Mouse (Mus musculus): ENCODE measurements around the gene Setdb1. TPM values are rescaled to one million over a fixed set of nuclear protein-coding genes. Genes with fewer than 3 reads are reported as not detected.

Gene Setdb1
- total RNA-seq, 2 experiments from 2014 or later: 37.7 to 39.2 TPM

DNA sequence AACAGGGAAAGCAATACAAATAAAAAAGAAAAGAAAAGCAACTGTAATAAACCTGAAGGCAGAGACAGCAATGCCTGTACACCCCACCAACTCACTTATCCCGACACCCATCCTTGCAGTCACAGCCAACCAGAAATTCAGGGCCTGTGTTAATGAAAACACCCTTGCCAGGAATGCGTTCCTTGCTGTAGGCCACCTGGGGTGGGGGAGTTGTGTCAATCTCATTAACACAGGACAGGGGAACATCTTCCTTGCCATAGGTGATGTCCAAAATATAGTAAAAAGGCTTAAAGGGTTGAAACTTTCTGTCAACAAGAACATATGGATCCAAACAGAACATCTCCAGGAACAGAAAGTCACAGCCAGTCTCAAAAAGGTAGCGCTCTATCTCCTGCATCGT, 18.8 kb downstream of the Setdb1 start:
- TF ChIP-seq CTCF (conservative IDR thresholded peaks at IDR 0.05): no peak
- Histone ChIP-seq H3K27ac (no peak overlapping the region), H3K4me3 (no peak overlapping the region)
- no peak for DNase-seq (ENCODE audit: low spot score in 2 of 2)

DNA sequence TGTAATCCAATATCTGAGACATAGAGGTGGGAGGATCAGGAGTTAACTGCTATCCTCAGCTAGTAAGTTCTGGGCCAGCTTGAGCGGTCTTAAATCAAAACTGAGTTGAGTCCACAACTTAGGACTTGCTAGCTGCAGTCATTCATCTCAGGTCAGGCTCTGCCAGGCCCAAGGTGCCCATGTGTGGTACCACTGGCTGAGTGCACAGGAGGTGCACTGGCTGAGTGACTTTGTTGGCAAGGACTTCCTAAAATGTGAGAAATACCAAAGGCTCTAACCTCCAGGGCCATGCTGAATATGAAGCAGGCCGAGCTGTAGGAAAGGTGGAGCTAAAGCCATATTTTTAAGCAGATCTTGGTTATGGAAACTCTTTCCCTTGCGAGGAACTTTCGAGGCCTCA, 19.7 kb downstream of the Setdb1 start:
- no peak for DNase-seq (ENCODE audit: low spot score in 2 of 2)
- Histone ChIP-seq H3K4me3 (no peak overlapping the region), H3K27ac (no peak overlapping the region)
- TF ChIP-seq CTCF (conservative IDR thresholded peaks at IDR 0.05): no peak

DNA sequence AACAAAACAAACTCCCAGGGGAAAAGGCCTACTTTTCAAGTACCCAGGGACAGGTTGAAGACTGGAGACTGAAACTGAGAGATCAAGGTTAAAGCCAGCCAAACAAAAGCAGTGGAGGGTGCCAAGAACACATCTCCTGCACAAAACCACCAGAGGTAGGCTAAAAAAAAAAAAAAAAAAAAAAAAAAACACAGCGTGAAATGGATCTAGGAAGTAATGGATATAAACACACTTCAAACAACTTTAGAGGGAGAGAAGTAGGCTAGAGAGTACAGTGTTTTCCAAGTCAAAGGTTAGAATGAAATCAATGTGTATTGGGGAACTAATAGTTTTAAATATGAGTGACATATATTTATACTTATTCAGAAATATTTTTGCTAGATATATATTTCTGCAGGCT, 25.5 kb downstream of the Setdb1 start:
- DNase-seq (ENCODE audit: low spot score in 2 of 2): no peak
- TF ChIP-seq CTCF (conservative IDR thresholded peaks at IDR 0.05): no peak
- no peak overlapping the region for H3K27ac ChIP-seq
- H3K4me3 ChIP-seq: no peak overlapping the region

DNA sequence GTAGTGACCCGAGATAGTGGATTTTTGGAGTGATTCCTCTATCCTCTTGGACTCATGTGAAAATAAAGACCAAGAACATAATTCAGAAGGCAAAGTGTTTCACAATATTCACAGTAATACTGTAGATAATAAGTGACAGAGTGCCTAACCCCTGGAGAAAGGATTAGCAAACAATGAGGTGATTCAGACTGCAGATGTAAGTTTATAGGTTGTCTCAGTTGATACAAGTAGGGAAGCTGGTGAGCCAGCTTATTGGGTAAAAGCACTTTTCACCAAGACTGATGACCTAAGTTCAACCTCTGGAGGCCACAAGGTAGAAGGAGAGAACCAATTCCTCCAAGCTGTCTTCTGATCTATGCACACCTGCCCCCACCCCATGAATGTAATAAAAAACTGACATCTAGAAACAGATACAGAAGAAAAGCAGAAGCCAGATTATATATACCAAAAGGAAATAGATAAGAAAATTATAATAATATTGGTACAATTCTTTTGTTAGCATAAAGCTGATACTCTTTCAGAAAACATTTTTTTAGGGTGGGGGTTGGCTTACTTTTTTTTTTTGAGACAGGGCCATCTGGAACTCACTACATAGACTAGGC, 28.1 kb downstream of the Setdb1 start:
- no peak for DNase-seq (ENCODE audit: low spot score in 2 of 2)
- Histone ChIP-seq H3K27ac (no peak overlapping the region), H3K4me3 (no peak overlapping the region)
- TF ChIP-seq CTCF (conservative IDR thresholded peaks at IDR 0.05): no peak

DNA sequence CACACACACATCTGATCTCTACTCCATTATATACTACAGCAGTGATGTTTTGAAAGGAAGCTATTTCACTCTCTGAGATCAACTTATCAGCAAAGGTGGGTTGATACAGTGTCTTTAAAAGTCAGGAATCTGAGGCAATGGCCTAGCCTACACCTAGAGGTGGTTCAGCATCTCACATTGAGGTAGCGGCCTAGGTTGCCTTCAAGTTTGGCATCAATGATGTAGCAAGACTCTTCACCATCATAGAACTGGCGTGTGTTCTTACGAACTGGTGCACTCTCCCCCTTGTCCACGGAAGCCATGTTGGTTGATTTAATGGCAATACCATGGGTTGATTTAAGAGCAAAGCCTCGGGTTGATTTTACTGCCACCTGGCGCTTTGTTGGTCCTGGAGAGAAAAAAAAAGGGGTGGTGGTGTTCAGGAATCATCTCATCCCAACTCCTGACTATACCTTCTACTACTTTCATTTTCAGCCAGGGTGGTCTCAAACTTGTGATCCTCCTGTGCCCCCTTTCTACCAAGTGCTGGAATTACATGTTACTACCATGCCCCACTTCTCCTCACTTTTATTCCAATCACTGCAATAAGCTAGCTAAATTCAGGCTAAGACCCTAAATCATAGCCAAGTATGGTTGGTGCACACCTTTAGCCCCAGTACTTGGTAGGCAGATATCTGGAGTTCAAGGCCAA, 32.4 kb downstream of the Setdb1 start:
- DNase-seq (ENCODE audit: low spot score in 2 of 2): no peak
- Histone ChIP-seq H3K27ac (no peak overlapping the region), H3K4me3 (no peak overlapping the region)
- peak; percentile 64 for TF ChIP-seq CTCF (conservative IDR thresholded peaks at IDR 0.05)

DNA sequence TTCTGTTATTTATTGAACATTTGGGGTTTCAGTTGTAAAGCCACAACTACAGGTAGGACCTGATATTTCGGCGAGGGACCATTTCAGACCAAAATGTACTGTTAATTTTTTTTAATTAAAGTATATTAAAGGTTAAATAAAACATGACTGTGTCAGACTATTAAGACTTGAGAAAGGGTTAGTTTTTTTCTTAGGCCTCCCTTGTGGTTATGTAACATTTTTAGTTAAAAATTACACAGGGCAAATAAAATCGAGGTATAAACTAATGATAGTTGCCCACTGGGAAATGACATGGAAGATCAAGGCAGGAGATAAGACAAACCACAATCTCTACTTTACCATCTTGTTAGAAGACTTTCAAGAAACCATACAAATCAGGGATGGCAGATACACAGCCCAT, 33.6 kb downstream of the Setdb1 start:
- no peak for TF ChIP-seq CTCF (conservative IDR thresholded peaks at IDR 0.05)
- Histone ChIP-seq H3K27ac (peak overlapping the region; percentile 75; the same call in 1 of the 2 replicates), H3K4me3 (no peak overlapping the region)
- no peak for DNase-seq (ENCODE audit: low spot score in 2 of 2)

DNA sequence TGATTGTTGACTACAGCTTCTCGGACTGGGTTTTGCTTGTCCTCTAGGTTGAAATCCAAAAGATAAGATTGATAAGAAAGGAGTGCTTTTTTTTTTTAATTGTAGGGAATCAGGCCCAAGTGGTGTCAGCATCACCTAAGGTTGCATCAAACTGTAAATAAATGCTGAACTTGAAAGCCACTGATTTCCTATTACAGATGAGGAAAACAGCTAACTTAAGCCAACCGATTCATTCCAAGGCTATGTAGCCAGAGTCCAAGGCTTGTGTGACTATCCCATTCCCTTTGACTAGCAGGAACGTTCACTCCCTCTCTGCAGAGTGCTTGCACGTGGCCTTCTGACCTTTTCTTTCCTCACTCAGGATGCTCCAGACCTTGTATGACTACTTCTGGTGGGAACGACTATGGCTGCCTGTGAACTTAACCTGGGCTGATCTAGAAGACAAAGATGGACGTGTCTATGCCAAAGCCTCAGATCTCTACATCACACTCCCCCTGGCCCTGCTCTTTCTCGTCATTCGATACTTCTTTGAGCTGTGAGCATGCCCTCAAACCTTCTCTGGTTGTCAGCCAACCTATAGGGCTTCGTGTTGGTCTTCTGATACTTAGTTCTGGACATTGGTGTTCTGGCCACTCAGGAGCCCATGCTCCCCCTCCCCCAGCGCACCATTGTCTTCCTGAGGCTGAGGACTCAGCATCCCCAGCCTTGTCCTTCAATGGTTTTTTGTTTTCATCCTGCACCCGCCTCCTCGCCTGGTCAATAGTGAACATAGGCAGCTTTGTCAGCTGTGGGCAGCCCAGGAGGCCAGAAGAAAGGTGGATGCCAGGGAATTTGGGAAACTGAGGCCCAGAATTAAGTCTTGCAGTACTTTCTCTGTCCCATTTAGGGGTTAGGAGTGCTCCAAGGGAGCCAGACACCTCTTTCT, 37.0 kb downstream of the Setdb1 start:
- Histone ChIP-seq H3K4me3 (peak overlapping the region; percentile 17; the same call in 1 of the 2 replicates), H3K27ac (peak overlapping the region; percentile 75)
- DNase-seq (ENCODE audit: low spot score in 2 of 2): no peak
- TF ChIP-seq CTCF (conservative IDR thresholded peaks at IDR 0.05): no peak

DNA sequence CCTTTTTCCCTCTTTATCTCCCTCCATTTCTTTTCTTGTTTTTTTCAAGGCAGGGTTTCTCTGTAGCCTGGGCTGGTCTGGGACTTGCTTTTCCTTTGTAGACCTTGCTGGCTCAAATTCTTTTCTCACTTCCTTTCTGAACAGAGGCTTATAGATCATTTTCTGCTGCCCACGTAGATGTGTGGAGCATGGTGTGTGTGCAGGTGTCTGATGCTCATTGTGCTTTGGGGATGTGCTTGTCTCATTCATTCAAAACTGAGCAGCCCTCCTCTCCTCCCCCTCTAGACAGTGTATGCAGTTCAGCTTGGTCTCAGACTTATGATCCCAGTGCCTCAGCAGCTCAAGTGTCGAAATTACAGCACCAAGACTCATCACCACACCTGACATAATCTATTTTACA, 37.9 kb downstream of the Setdb1 start:
- Histone ChIP-seq H3K27ac (peak overlapping the region; percentile 40; the same call in 1 of the 2 replicates), H3K4me3 (no peak overlapping the region; the same call in 1 of the 2 replicates)
- DNase-seq (ENCODE audit: low spot score in 2 of 2): no peak
- no peak for TF ChIP-seq CTCF (conservative IDR thresholded peaks at IDR 0.05)

DNA sequence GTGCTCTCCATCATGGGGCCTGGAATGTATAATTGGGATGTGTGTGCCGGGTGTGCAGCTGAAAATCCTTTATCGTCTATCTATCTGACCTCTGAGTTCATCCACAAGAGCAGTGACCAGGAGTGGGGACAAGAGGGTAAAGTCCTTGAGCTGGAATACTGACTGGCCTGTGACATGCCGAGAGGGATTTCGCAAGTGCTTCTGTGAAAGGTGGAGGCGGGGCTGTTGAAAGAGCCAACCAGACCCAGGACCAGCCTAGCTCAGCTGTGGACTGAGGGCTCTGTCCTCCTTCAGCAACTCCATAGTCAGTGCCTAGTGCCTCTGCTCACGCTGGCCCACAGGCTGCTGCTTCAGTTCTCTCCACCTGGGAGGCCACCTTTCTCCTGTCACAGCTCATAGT, 38.5 kb downstream of the Setdb1 start:
- Histone ChIP-seq H3K4me3 (no peak overlapping the region), H3K27ac (peak overlapping the region; percentile 40; the same call in 1 of the 2 replicates)
- no peak for TF ChIP-seq CTCF (conservative IDR thresholded peaks at IDR 0.05)
- no peak for DNase-seq (ENCODE audit: low spot score in 2 of 2)

DNA sequence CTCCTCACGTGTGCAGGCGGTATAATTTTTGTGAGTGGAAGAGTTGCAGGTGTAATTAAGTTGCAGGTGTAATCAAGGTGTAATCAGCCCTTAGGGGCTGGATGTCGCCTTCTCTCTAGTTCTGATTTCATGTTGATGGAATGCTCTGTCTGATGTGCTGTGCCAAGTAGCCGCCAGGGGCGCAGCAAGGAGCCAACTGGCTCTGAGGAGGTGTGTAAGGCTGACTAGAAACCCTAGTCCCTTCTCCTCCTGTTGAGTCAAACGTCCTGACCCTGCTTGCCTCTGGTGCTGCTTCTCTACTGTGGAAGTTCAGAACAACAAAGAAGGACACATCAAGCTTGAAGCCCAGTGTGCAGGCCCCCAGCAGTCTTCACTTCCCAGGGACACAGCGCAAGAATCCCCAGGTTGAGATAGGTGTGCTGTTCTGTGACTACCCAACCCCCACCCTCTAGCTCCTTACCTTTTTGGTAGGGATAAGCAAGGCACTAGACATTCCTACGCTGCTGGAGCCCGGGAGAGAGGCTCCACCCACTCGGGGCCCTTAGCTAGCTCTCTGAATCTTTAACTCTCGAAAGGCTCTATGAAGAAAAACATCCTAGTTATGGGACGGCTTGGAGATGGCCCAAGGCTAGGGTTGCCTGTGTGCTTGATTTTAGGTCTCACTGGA, 39.5 kb downstream of the Setdb1 start:
- peak overlapping the region; percentile 59; the same call in 1 of the 2 replicates for H3K27ac ChIP-seq
- TF ChIP-seq CTCF (conservative IDR thresholded peaks at IDR 0.05): peak; percentile 88
- no peak overlapping the region for H3K4me3 ChIP-seq
- no peak for DNase-seq (ENCODE audit: low spot score in 2 of 2)

DNA sequence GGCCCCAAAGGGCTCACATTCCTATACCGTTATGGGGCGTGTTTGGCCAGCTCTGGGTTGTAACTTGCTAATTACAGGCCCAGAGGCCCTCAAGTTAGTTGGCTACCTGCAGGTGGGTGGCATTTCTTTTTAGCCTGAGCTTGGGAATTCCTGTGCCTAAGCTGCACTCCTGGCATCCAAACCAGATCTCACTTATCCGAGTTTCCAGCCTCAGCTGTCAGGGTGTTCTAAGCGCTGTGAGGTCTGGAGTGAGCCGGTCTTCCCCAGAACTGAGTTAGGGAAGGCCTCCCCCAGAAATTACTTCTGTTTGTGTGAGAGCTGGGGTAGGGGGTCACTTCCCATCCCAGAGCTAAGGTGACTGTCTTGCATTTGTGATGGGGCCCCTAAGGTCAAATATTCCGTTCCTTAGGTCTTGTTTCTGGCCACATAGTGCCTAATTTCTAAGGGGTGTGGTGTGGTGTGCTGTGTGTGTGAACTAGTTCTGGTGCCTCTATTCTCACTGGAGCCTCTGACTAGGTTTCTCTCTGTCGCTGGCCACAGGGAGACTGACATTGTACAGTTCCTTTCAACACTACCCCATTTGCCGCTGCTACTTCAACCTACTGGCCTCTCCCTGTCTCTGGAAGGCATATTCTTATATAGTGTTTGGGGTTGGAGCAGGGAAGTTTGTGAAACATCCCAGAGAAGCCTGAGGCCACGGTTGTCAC, 41.0 kb downstream of the Setdb1 start:
- Histone ChIP-seq H3K27ac (peak overlapping the region; percentile 98), H3K4me3 (peak overlapping the region; percentile 83)
- TF ChIP-seq CTCF (conservative IDR thresholded peaks at IDR 0.05): no peak
- no peak for DNase-seq (ENCODE audit: low spot score in 2 of 2)

All from layer of hippocampus, adult 2 months (tissue).